Mouse (Mus musculus) retina, postnatal 7 days (tissue): ENCODE measurements around the gene Srrm1.

Experiments used
- DNase-seq: peaks from one replicate; pipeline ENCODE4 v3.0.0-alpha.2; 2012; ENCODE audit warnings: low read depth, low spot score

The Srrm1 gene

GRCm38 (mm10) chr4:135272640-135273306 lies 80.3 kb downstream of the Srrm1 start, which contains the start of gene Clic4:
Gene Clic4, minus strand, starts transcription at chr4:135272814.
- peak; percentile 99 for DNase-seq

DNA sequence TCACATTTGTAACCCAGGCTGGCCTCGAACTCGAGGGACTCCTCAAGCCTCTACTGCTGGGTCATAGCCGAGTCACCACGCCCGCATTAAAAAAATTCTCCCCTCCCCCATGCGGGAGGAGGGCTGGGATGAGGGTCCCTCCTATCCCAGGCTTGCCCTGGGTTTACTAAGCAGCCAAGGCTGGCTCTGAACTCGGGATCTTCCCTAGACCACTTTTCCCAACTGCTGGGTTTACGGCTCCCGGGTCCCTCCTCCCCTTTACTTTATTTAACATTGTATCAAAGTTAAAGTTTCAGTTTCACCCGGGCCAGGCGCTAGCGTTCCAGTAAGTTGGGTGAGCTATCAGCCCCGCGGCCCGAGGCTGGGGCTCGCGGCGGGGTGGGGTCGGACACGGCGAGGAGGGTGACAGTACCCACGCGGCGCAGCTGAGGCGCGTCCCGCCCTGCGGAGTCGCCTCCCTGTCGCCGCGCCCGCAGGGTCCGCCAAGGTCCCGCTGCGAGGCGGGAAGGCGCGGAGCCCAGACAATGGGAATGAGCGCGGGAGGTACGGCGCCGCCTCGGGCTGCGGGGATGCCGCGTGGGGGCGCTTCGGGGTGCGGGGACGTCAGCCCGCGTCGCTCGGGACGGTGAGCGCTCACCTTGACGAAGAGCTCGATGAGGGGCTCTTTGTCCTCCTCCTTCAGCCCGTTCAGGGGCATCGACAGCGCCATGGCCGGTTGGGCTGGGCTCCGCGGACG lies 81.1 kb downstream of the Srrm1 start:
- no peak for DNase-seq

DNA sequence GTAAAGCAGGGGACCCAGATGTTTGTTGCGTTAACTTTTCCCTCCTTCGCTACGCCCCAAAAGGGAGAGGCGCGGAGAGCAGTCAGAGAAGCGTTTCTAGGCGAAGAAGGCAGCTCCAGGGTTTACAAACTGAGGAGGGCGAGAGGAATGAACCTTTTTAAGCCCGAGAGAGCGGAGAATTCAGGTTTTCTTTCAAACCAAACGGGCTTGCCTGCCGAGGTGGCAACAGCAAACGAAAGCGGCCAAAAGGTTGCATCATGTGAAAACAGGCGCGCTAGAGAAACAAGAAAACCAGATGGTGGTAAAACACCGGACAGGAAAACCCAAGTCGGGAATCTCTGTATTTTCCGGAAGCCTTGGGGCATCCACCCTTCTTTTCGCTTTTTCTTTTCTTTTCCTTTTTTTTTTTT lies 81.7 kb downstream of the Srrm1 start:
- no peak for DNase-seq
